Mouse (Mus musculus) embryonic facial prominence, embryonic 11.5 days (tissue): Measurements from ENCODE around the gene Trpc7. TPM values are rescaled to one million over a fixed set of nuclear protein-coding genes. Genes with fewer than 3 reads are reported as not detected.

ENCODE experiments used
- ATAC-seq: fragments of 200-750 bp; cut with Nextera tagmentation; replicated peaks from 2 replicates; pipeline ENCODE4 v1.8.0; 2017; ENCODE audit warnings: low read depth; ENCODE audit not compliant: insufficient number of reproducible peaks, low FRiP score, low TSS enrichment
- DNase-seq: peaks from one replicate; pipeline ENCODE4 v3.0.0-alpha.2; 2015; ENCODE audit warnings: low spot score
- H3K27ac ChIP-seq: fragments of 300-500 bp; sonication (generic); replicated peaks from 2 replicates; pipeline ENCODE4 v1.5.1; 2014; ENCODE audit warnings: mild to moderate bottlenecking, low read depth, low read length, control low read depth
- H3K27me3 ChIP-seq: fragments of 300-500 bp; sonication (generic); 2 replicates; pipeline ENCODE4 v1.6.1; 2014; ENCODE audit warnings: mild to moderate bottlenecking, low read length, moderate library complexity, mixed read lengths; ENCODE audit not compliant: control insufficient read depth, insufficient read depth
- H3K36me3 ChIP-seq: fragments of 300-500 bp; sonication (generic); replicated peaks from 2 replicates; pipeline ENCODE4 v1.6.1; 2014; ENCODE audit warnings: low read depth, mild to moderate bottlenecking, low read length, moderate library complexity, mixed read lengths; ENCODE audit not compliant: control insufficient read depth, insufficient read depth
- H3K4me1 ChIP-seq: fragments of 300-500 bp; sonication (generic); 2 replicates; pipeline ENCODE4 v1.6.1; 2014; ENCODE audit warnings: low read length, mixed read lengths; ENCODE audit not compliant: control insufficient read depth, insufficient read depth
- H3K4me2 ChIP-seq: fragments of 300-500 bp; sonication (generic); 2 replicates; pipeline ENCODE4 v1.6.1; 2014; ENCODE audit warnings: low read depth, mild to moderate bottlenecking, control low read depth, low read length, moderate library complexity
- H3K4me3 ChIP-seq: fragments of 300-500 bp; sonication (generic); 2 replicates; pipeline ENCODE4 v1.5.1; 2014; ENCODE audit warnings: low read depth, low read length, control low read depth
- H3K9ac ChIP-seq: fragments of 300-500 bp; sonication (generic); replicated peaks from 2 replicates; pipeline ENCODE4 v1.6.1; 2014; ENCODE audit warnings: mild to moderate bottlenecking, control low read depth, low read length
- H3K9me3 ChIP-seq: fragments of 300-500 bp; sonication (generic); replicated peaks from 2 replicates; pipeline ENCODE4 v1.6.1; 2016; ENCODE audit warnings: mild to moderate bottlenecking, low read length, inconsistent platforms, mixed read lengths; ENCODE audit not compliant: control insufficient read depth
- WGBS: fragments of 180-500 bp; shearing (Covaris S2); extraction: QIAGEN DNeasy Blood & Tissue Kit; methylation state at CpG from one replicate; pipeline ENCODE4 v1.1.7; 2014; 5-methylcytosine and 5-hydroxymethylcytosine counted together
- polyA plus RNA-seq: library from polyadenylated mRNA; unstranded; fragments of >200 nt; fragmentation: Nextera tagmentation; extraction: Ambion mirVana; gene quantifications from 2 replicates; pipeline ENCODE4 v1.2.1, GENCODE M21; 2014

Trpc7 gene
- polyA plus RNA-seq, 1 experiment from 2014 or later: 0.06 TPM

GRCm38 (mm10) chr13:56741691-56742090 is 154.1 kb downstream of the Trpc7 start:
- Histone ChIP-seq H3K36me3 (peaks cover 13% of the 10 kb centered on the region), H3K27ac (no peak overlapping the region), H3K4me3 (no peak overlapping the region), H3K9me3 (no peaks in the 10 kb centered on the region), H3K4me1 (no peaks in the 10 kb centered on the region), H3K9ac (no peak overlapping the region), H3K4me2 (no peak overlapping the region), H3K27me3 (no peaks in the 10 kb centered on the region)
- ATAC-seq: no peak
- WGBS: 87% methylated on average over 7 of the region's 7 CpGs
- DNase-seq: no peak

- ATAC-seq (no peak), DNase-seq (no peak)
- no peak overlapping the region for H3K4me2 ChIP-seq
- no peak overlapping the region for H3K4me3 ChIP-seq
- no peak overlapping the region for H3K9ac ChIP-seq
- H3K36me3 ChIP-seq: peaks cover 13% of the 10 kb centered on the region
- no peaks in the 10 kb centered on the region for H3K9me3 ChIP-seq
- H3K27ac ChIP-seq: no peak overlapping the region
- no peaks in the 10 kb centered on the region for H3K27me3 ChIP-seq
- no peaks in the 10 kb centered on the region for H3K4me1 ChIP-seq
- 88% methylated on average over 6 of the region's 6 CpGs for WGBS
These were observed 155.3 kb downstream of the Trpc7 start for GRCm38 (mm10) chr13:56740496-56740895.

- Histone ChIP-seq H3K4me3 (no peak overlapping the region), H3K36me3 (peaks cover 13% of the 10 kb centered on the region), H3K4me1 (no peaks in the 10 kb centered on the region), H3K4me2 (no peak overlapping the region), H3K27me3 (no peaks in the 10 kb centered on the region), H3K9me3 (no peaks in the 10 kb centered on the region), H3K27ac (no peak overlapping the region), H3K9ac (no peak overlapping the region)
- 97% methylated on average over 5 of the region's 5 CpGs for WGBS
- ATAC-seq (no peak), DNase-seq (no peak)
These were observed 156.2 kb downstream of the Trpc7 start for GRCm38 (mm10) chr13:56739556-56739955.

- peak; percentile 29 for DNase-seq
- no peak for ATAC-seq
- Histone ChIP-seq H3K4me2 (no peak overlapping the region), H3K4me1 (no peaks in the 10 kb centered on the region), H3K9me3 (no peaks in the 10 kb centered on the region), H3K36me3 (peaks cover 22% of the 10 kb centered on the region), H3K4me3 (no peak overlapping the region), H3K9ac (no peak overlapping the region), H3K27me3 (no peaks in the 10 kb centered on the region), H3K27ac (no peak overlapping the region)
- WGBS: 60% methylated on average over 6 of the region's 6 CpGs
These were observed 160.4 kb downstream of the Trpc7 start for GRCm38 (mm10) chr13:56735212-56735875.

GRCm38 (mm10) chr13:56734617-56735016 is 161.2 kb downstream of the Trpc7 start:
- DNase-seq: no peak
- H3K36me3 ChIP-seq: peaks cover 20% of the 10 kb centered on the region
- H3K9me3 ChIP-seq: no peaks in the 10 kb centered on the region
- WGBS: 84% methylated on average over 4 of the region's 4 CpGs
- H3K4me2 ChIP-seq: no peak overlapping the region
- no peak for ATAC-seq
- no peak overlapping the region for H3K27ac ChIP-seq
- no peaks in the 10 kb centered on the region for H3K4me1 ChIP-seq
- H3K9ac ChIP-seq: no peak overlapping the region
- H3K27me3 ChIP-seq: no peaks in the 10 kb centered on the region
- H3K4me3 ChIP-seq: no peak overlapping the region

- Histone ChIP-seq H3K9me3 (no peaks in the 10 kb centered on the region), H3K36me3 (peaks cover 11% of the 10 kb centered on the region), H3K4me2 (no peak overlapping the region), H3K27me3 (no peaks in the 10 kb centered on the region), H3K27ac (no peak overlapping the region), H3K4me3 (no peak overlapping the region), H3K4me1 (no peaks in the 10 kb centered on the region), H3K9ac (no peak overlapping the region)
- WGBS: 91% methylated on average over 7 of the region's 7 CpGs
- ATAC-seq (no peak), DNase-seq (no peak)
These were observed 166.7 kb downstream of the Trpc7 start for GRCm38 (mm10) chr13:56729046-56729445.

GRCm38 (mm10) chr13:56726551-56726950 is 169.2 kb downstream of the Trpc7 start:
- no peak for ATAC-seq
- H3K27me3 ChIP-seq: no peaks in the 10 kb centered on the region
- H3K27ac ChIP-seq: no peak overlapping the region
- no peaks in the 10 kb centered on the region for H3K9me3 ChIP-seq
- WGBS: 89% methylated on average over 4 of the region's 4 CpGs
- no peaks in the 10 kb centered on the region for H3K4me1 ChIP-seq
- no peak overlapping the region for H3K9ac ChIP-seq
- no peak overlapping the region for H3K4me2 ChIP-seq
- DNase-seq: no peak
- H3K36me3 ChIP-seq: peaks cover 9% of the 10 kb centered on the region
- H3K4me3 ChIP-seq: no peak overlapping the region
